Mouse (Mus musculus): ENCODE measurements at regions not wholly inside any gene's neighbourhood (a gene's known extent, or its start where the extent isn't known, plus 50 kb on each side); places are given as distances from the start of the nearest gene placed in this dataset.

DNA sequence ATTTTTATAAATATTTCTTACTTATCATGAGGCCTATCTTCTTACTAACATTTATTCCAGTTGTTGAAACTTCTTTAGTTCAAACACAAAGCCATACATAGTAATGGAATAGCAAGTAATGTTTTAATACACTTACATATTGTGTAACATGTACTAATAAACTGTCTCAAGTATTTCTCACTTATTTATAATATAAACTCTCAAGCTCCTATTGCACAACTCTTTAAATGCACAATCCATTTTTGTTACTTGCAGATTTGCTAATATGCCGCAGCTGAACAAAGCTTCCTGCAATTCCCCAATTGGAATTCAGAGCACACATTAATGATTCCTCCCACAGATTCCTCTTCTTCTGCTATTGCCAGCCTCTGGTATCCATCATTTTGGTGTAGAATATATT, 749.2 kb downstream of the Rfpl4b start:
- no peak for ATAC-seq (replicated peaks; ENCODE audit: extremely low read depth, insufficient read depth, low FRiP score)
- H3K4me3 ChIP-seq (ENCODE audit: low read length): no peak overlapping the region
- no peak overlapping the region for H3K27ac ChIP-seq (ENCODE audit: low read length)
- H3K36me3 ChIP-seq (ENCODE audit: control insufficient read depth, insufficient read depth): no peaks in the 10 kb centered on the region
- no peaks in the 10 kb centered on the region for H3K27me3 ChIP-seq (ENCODE audit: control insufficient read depth, insufficient read depth, low read length)
- no peak overlapping the region for H3K9ac ChIP-seq (ENCODE audit: low read length)
- WGBS: 71% methylated on average over 1 of the region's 1 CpGs
- H3K4me2 ChIP-seq (ENCODE audit: low read depth, low read length): no peak overlapping the region
- H3K4me1 ChIP-seq (ENCODE audit: control insufficient read depth, insufficient read depth, low read length): no peaks in the 10 kb centered on the region
- no peaks in the 10 kb centered on the region for H3K9me3 ChIP-seq (replicated peaks; ENCODE audit: control insufficient read depth, low read length)

DNA sequence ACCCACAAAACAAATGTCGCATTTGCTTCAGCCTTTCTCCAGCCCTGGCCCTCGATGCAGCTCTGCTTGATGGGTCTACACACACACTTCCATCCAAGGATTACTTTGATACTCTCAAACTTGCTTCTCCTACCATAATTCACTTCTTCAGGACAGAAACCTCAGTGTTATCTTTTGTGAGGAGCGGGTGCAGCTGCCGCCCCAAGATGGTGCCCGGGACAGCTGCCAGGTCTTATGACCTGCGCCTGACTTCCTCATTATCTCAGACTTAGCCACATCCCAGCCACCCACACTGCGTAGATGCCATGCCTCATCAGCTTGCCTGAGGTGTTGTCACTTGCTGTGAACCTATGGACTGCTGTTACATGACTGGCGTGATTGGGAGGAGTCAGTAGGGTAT, 762.5 kb downstream of the Rfpl4b start:
- Histone ChIP-seq H3K36me3 (ENCODE audit: control insufficient read depth, insufficient read depth) (no peaks in the 10 kb centered on the region), H3K9me3 (replicated peaks; ENCODE audit: control insufficient read depth, low read length) (peaks cover 5% of the 10 kb centered on the region; the same call in 1 of the 2 replicates), H3K27me3 (ENCODE audit: control insufficient read depth, insufficient read depth, low read length) (no peaks in the 10 kb centered on the region), H3K4me2 (ENCODE audit: low read depth, low read length) (no peak overlapping the region), H3K27ac (ENCODE audit: low read length) (no peak overlapping the region), H3K4me1 (ENCODE audit: control insufficient read depth, insufficient read depth, low read length) (no peaks in the 10 kb centered on the region), H3K4me3 (ENCODE audit: low read length) (no peak overlapping the region), H3K9ac (ENCODE audit: low read length) (no peak overlapping the region)
- 71% methylated on average over 8 of the region's 8 CpGs for WGBS
- no peak for ATAC-seq (replicated peaks; ENCODE audit: extremely low read depth, insufficient read depth, low FRiP score)

DNA sequence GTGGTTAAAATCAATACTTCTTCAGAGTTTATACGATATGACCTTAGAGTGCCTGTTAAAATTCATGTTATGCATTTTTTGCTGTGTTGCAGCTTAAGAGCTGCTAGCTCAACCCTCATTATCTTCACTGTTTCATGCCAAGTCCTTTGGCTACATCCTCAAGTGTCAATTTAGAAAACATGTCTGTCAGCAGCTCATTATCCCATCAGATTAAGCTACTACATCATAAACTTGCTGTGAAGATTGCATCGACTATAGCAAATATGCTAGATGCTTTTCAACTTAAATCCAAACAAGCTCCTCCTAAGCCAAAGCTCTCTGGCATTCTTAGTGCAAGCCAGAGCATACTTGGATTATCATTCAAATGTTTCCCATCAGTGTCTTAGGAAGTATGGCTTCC, 811.1 kb downstream of the Rfpl4b start:
- WGBS: 52% methylated on average over 2 of the region's 2 CpGs
- Histone ChIP-seq H3K27ac (ENCODE audit: low read length) (no peak overlapping the region), H3K4me1 (ENCODE audit: control insufficient read depth, insufficient read depth, low read length) (no peaks in the 10 kb centered on the region), H3K27me3 (ENCODE audit: control insufficient read depth, insufficient read depth, low read length) (no peaks in the 10 kb centered on the region), H3K36me3 (ENCODE audit: control insufficient read depth, insufficient read depth) (no peaks in the 10 kb centered on the region), H3K9me3 (replicated peaks; ENCODE audit: control insufficient read depth, low read length) (no peaks in the 10 kb centered on the region), H3K9ac (ENCODE audit: low read length) (no peak overlapping the region), H3K4me2 (ENCODE audit: low read depth, low read length) (no peak overlapping the region), H3K4me3 (ENCODE audit: low read length) (no peak overlapping the region)
- no peak for ATAC-seq (replicated peaks; ENCODE audit: extremely low read depth, insufficient read depth, low FRiP score)

DNA sequence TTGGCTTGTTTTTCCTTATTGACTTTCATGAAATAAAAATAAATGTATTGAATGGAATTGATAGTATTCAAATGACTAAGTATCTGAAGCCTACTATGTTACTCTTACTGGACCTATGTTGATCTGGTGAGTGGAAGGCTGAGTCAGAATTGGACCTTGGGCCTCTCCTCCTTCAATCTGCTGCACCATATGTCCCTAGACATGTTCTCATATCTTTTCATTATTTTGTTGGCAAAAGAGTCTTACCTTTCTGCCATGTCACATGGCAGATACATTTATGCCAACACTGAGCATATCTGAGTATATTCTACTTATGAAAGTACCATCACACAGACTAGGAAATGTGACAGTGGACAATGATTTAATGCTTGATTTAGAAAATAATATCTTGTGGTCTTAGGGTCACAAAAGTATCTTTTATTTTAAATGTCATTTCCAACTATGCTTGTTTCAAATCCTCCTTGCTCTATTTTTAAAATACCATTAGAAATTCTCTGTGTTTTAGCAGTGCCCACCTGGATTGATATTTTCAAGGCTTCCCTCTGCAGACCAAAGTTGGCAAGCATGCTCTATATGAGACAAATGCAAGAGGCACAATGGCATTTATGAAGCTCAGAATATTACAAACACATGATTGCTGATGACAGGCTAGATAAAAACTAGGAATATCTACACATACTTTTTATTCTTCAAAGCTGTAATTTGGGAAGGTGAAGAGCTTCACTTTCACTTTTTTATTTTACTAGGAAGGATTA, 825.7 kb downstream of the Rfpl4b start:
- Histone ChIP-seq H3K9me3 (replicated peaks; ENCODE audit: control insufficient read depth, low read length) (no peaks in the 10 kb centered on the region), H3K27ac (ENCODE audit: low read length) (no peak overlapping the region), H3K4me2 (ENCODE audit: low read depth, low read length) (no peak overlapping the region), H3K4me1 (ENCODE audit: control insufficient read depth, insufficient read depth, low read length) (no peaks in the 10 kb centered on the region), H3K36me3 (ENCODE audit: control insufficient read depth, insufficient read depth) (no peaks in the 10 kb centered on the region), H3K27me3 (ENCODE audit: control insufficient read depth, insufficient read depth, low read length) (no peaks in the 10 kb centered on the region), H3K9ac (ENCODE audit: low read length) (no peak overlapping the region), H3K4me3 (ENCODE audit: low read length) (no peak overlapping the region)
- no peak for ATAC-seq (replicated peaks; ENCODE audit: extremely low read depth, insufficient read depth, low FRiP score)

DNA sequence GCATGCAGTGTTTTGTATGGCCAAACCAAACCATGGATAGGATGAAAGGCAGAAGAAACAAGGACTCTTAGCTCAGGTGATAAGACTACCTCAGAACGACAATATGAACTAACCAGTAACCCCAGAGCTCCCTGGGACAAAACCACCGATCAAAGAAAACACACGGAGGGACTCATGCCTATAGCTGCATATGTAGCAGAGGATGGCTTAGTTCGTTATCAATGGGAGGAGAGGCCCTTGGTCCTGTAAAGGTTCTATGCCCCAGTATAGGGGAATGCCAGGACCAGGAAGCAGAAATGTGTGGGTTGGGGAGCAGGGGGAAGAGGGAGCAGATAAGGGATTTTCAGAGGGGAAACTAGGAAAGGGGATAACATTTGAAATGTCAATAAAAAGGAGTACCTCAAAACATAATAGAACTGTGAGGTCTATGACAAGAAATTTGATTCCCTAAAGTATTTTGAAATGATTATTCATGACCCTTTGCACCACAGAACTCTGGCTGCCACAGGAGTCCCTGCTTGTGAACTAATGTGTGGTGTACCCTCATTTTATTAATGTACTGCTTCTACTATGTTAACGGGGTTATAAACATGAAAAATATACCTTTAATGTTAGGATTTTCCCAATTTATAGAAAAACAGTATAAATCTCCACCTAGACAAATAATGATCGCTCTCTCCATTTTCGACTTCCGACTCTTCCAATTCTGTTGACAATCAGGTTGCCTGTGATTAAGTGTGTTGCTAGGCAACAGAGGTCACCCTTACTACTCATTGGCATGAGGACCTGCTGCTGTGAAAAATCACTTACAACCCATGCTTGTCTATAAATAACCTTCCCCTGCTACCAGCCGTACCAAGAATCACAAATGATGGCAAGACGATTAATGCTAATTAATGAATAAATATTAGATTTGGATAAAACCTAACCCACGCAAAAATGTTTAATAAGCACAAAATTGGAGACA, 833.0 kb downstream of the Rfpl4b start:
- no peak overlapping the region for H3K4me3 ChIP-seq (ENCODE audit: low read length)
- no peaks in the 10 kb centered on the region for H3K36me3 ChIP-seq (ENCODE audit: control insufficient read depth, insufficient read depth)
- ATAC-seq (replicated peaks; ENCODE audit: extremely low read depth, insufficient read depth, low FRiP score): peak; percentile 81; the same call in 1 of the 2 replicates
- H3K9ac ChIP-seq (ENCODE audit: low read length): no peak overlapping the region
- H3K4me1 ChIP-seq (ENCODE audit: control insufficient read depth, insufficient read depth, low read length): peaks cover 4% of the 10 kb centered on the region
- WGBS: 52% methylated on average over 11 of the region's 11 CpGs
- no peaks in the 10 kb centered on the region for H3K9me3 ChIP-seq (replicated peaks; ENCODE audit: control insufficient read depth, low read length)
- H3K4me2 ChIP-seq (ENCODE audit: low read depth, low read length): peak overlapping the region; percentile 36
- H3K27ac ChIP-seq (ENCODE audit: low read length): no peak overlapping the region
- H3K27me3 ChIP-seq (ENCODE audit: control insufficient read depth, insufficient read depth, low read length): no peaks in the 10 kb centered on the region

DNA sequence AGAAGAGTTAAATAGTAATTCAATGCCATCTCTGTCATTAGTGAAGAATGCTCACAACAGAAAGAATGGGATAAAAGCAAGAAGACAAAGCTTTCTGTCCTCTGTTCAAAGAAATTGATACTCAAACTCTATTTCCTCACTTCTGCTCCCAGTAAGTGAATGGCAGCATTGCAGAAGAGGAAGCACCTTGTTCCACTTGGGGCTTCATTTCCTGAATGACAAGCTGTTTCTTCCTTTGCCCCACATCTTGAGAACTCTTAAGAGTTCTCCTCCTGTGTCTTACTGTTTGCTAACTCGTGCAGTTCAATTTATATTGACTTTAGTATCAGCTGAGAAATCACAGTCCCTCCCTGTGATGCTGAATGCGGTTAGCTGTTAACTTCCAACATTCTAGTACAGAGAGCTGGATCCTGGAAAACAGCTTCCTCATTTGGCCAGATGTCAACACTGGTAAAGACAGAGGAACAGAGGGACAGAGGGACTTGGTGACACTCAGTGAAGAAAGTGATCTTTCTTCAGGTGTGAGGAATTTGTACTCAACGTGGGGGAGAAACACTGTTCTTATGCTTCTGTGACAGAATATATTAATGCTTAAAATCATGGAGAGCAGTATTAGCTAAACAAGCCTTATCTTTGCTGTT, 840.3 kb upstream of the Marcks start:
- Histone ChIP-seq H3K9me3 (replicated peaks; ENCODE audit: control insufficient read depth, low read length) (no peaks in the 10 kb centered on the region), H3K27ac (ENCODE audit: low read length) (no peak overlapping the region), H3K36me3 (ENCODE audit: control insufficient read depth, insufficient read depth) (no peaks in the 10 kb centered on the region), H3K4me1 (ENCODE audit: control insufficient read depth, insufficient read depth, low read length) (no peaks in the 10 kb centered on the region), H3K4me3 (ENCODE audit: low read length) (no peak overlapping the region), H3K4me2 (ENCODE audit: low read depth, low read length) (no peak overlapping the region), H3K9ac (ENCODE audit: low read length) (no peak overlapping the region), H3K27me3 (ENCODE audit: control insufficient read depth, insufficient read depth, low read length) (no peaks in the 10 kb centered on the region)
- no peak for ATAC-seq (replicated peaks; ENCODE audit: extremely low read depth, insufficient read depth, low FRiP score)
- 39% methylated on average over 3 of the region's 3 CpGs for WGBS

DNA sequence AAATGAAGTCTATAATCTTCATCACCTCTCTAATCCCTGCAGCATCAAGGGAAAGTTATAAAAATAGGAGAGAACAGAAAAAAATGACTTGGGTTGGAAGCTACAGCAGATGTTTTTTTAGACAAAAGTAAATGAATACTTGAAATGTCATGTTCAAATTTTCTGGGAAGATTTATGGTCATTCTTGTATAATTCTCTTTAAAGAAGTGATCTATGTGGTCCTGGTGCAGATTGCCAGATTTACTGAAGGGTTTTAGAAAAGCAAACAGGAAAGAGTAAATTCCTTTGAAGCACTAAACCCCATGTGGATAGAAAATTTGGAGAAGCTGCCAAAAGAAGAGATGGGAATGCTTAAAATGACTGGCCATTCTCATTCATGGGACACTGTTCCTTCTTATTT, 821.3 kb upstream of the Marcks start:
- Histone ChIP-seq H3K9ac (ENCODE audit: low read length) (no peak overlapping the region), H3K27me3 (ENCODE audit: control insufficient read depth, insufficient read depth, low read length) (no peaks in the 10 kb centered on the region), H3K4me3 (ENCODE audit: low read length) (no peak overlapping the region), H3K36me3 (ENCODE audit: control insufficient read depth, insufficient read depth) (no peaks in the 10 kb centered on the region), H3K27ac (ENCODE audit: low read length) (no peak overlapping the region), H3K4me1 (ENCODE audit: control insufficient read depth, insufficient read depth, low read length) (no peaks in the 10 kb centered on the region), H3K4me2 (ENCODE audit: low read depth, low read length) (no peak overlapping the region), H3K9me3 (replicated peaks; ENCODE audit: control insufficient read depth, low read length) (no peaks in the 10 kb centered on the region)
- no peak for ATAC-seq (replicated peaks; ENCODE audit: extremely low read depth, insufficient read depth, low FRiP score)

DNA sequence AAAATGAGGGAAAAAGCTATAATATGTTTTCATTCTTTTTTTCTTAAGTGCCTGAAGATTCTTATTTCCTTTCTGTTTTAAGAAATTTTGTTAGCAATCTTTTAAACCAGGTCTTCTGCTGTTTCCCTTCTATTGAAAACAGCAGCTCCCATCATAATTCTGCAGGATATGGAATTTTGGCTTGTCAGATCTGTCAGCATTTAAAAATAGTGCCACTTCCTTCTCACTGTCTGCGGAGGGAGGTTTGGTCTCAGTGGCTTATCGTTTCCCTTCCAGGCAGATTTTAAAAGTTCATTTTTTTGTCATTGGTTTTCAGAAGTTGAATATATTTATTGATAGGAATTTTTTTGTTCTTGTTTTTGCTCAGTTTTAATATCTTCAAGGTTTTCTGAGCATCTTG, 776.1 kb upstream of the Marcks start:
- Histone ChIP-seq H3K36me3 (ENCODE audit: control insufficient read depth, insufficient read depth) (no peaks in the 10 kb centered on the region), H3K27ac (ENCODE audit: low read length) (no peak overlapping the region), H3K4me2 (ENCODE audit: low read depth, low read length) (no peak overlapping the region), H3K4me3 (ENCODE audit: low read length) (no peak overlapping the region), H3K4me1 (ENCODE audit: control insufficient read depth, insufficient read depth, low read length) (no peaks in the 10 kb centered on the region), H3K9ac (ENCODE audit: low read length) (no peak overlapping the region), H3K27me3 (ENCODE audit: control insufficient read depth, insufficient read depth, low read length) (no peaks in the 10 kb centered on the region), H3K9me3 (replicated peaks; ENCODE audit: control insufficient read depth, low read length) (no peaks in the 10 kb centered on the region)
- 48% methylated on average over 2 of the region's 2 CpGs for WGBS
- no peak for ATAC-seq (replicated peaks; ENCODE audit: extremely low read depth, insufficient read depth, low FRiP score)

DNA sequence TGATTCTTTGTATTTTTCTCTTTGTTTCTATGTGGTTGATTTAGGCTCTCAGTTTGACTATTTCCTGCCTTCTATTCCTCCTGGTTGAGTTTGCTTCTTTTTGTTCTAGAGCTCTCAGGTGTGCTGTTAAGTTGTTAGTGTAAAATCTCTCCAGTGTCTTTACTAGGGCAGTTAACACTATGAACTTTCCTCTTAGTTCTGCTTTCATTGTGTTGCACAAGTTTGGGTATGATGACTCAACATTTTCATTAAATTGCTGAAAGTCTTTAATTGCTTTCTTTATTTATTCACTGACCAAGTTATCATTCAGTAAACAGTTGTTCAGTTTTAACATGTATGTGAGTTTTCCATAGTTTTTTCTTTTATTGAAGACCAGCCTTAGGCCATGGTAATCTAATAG, 772.9 kb upstream of the Marcks start:
- Histone ChIP-seq H3K4me2 (ENCODE audit: low read depth, low read length) (no peak overlapping the region), H3K9ac (ENCODE audit: low read length) (no peak overlapping the region), H3K27me3 (ENCODE audit: control insufficient read depth, insufficient read depth, low read length) (no peaks in the 10 kb centered on the region), H3K27ac (ENCODE audit: low read length) (no peak overlapping the region), H3K9me3 (replicated peaks; ENCODE audit: control insufficient read depth, low read length) (no peaks in the 10 kb centered on the region), H3K36me3 (ENCODE audit: control insufficient read depth, insufficient read depth) (no peaks in the 10 kb centered on the region), H3K4me1 (ENCODE audit: control insufficient read depth, insufficient read depth, low read length) (no peaks in the 10 kb centered on the region), H3K4me3 (ENCODE audit: low read length) (no peak overlapping the region)
- no peak for ATAC-seq (replicated peaks; ENCODE audit: extremely low read depth, insufficient read depth, low FRiP score)

All from heart, embryonic 16.5 days (tissue).